Mouse (Mus musculus) kidney, embryonic 14.5 days (tissue): ENCODE results near the gene Srsf10. TPM values are rescaled to one million over a fixed set of nuclear protein-coding genes. Genes with fewer than 3 reads are reported as not detected.
A peak's percentile ranks its signal among the peaks of the same experiment; 100 is the strongest.

Experiments
- ATAC-seq: fragments of 200-750 bp; cut with Nextera tagmentation; 2 replicates; pipeline ENCODE4 v1.8.0; 2017; ENCODE audit warnings: moderate number of reproducible peaks, mild to moderate bottlenecking, moderate TSS enrichment, moderate library complexity; ENCODE audit not compliant: low FRiP score, low TSS enrichment
- H3K27ac ChIP-seq: fragments of 300-500 bp; sonication (generic); 2 replicates; pipeline ENCODE4 v1.5.1; 2014; ENCODE audit warnings: low read depth, mild to moderate bottlenecking, low read length, moderate library complexity, mixed read lengths
- H3K27me3 ChIP-seq: fragments of 300-500 bp; sonication (generic); 2 replicates; pipeline ENCODE4 v1.6.1; 2014; ENCODE audit warnings: mild to moderate bottlenecking, low read length; ENCODE audit not compliant: control insufficient read depth, insufficient read depth
- H3K36me3 ChIP-seq: fragments of 300-500 bp; sonication (generic); 2 replicates; pipeline ENCODE4 v1.6.1; 2014; ENCODE audit warnings: low read length, mixed read lengths; ENCODE audit not compliant: control insufficient read depth, insufficient read depth
- H3K4me1 ChIP-seq: fragments of 300-500 bp; sonication (generic); 2 replicates; pipeline ENCODE4 v1.6.1; 2014; ENCODE audit warnings: low read length, mixed read lengths; ENCODE audit not compliant: control insufficient read depth, insufficient read depth
- H3K4me2 ChIP-seq: fragments of 300-500 bp; sonication (generic); replicated peaks from 2 replicates; pipeline ENCODE4 v1.6.1; 2014; ENCODE audit warnings: low read depth, mild to moderate bottlenecking, low read length
- H3K4me3 ChIP-seq: fragments of 300-500 bp; sonication (generic); 2 replicates; pipeline ENCODE4 v1.5.1; 2014; ENCODE audit warnings: mild to moderate bottlenecking, low read length
- H3K9ac ChIP-seq: fragments of 300-500 bp; sonication (generic); 2 replicates; pipeline ENCODE4 v1.6.1; 2014; ENCODE audit warnings: low read depth, mild to moderate bottlenecking, low read length, moderate library complexity
- H3K9me3 ChIP-seq: fragments of 300-500 bp; sonication (generic); 2 replicates; pipeline ENCODE4 v1.6.1; 2016; ENCODE audit warnings: low read length; ENCODE audit not compliant: control insufficient read depth
- WGBS: fragments of 180-500 bp; shearing (Covaris S2); extraction: QIAGEN DNeasy Blood & Tissue Kit; methylation state at CpG from one replicate; pipeline ENCODE4 v1.1.7; 2014; 5-methylcytosine and 5-hydroxymethylcytosine counted together
- polyA plus RNA-seq: library from polyadenylated mRNA; unstranded; fragments of >200 nt; fragmentation: Nextera tagmentation; extraction: Ambion mirVana; gene quantifications from 2 replicates; pipeline ENCODE4 v1.2.1, GENCODE M21; 2014

The Srsf10 gene
- polyA plus RNA-seq, 1 experiment from 2014 or later, result 342 TPM

DNA sequence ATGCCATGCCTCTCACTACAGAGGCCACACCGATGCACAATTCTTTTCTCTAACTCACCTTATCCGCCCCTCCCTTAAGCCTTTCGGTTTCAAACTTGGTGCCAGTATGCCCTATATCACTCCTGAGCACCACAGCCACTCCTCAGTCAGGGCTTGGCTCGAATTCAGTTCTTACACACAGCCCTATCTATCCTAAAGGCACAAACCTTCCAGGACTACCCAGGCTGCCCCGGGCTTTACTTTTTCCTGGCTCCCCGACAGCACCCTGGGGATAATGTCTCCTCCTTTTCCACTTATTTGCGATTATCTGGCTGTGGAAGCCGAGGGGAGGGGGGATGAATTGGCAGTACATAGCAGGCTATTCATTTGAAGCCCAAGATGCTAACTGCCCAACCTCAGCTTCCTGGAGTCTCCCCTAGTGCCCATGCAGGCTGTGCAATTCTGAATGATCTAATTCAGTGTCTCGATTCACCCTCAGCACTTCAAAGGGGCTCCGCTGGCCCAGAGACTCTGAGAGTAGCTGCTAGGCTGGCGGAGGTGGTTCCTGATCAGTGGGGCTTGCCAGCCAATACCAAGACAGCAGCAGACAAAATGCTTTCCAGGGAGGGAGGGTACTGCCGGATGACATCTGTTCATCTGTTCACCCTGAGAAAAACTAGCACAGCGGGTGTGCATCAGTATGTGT, 5.0 kb upstream of the Srsf10 start:
- Histone ChIP-seq H3K27me3 (no peaks in the 10 kb centered on the region), H3K4me3 (no peak overlapping the region), H3K9ac (peak overlapping the region; percentile 20), H3K36me3 (no peaks in the 10 kb centered on the region), H3K4me2 (no peak overlapping the region), H3K4me1 (peaks cover 3% of the 10 kb centered on the region; the same call in 1 of the 2 replicates), H3K27ac (no peak overlapping the region), H3K9me3 (no peaks in the 10 kb centered on the region)
- 31% methylated on average over 13 of the region's 13 CpGs for WGBS
- ATAC-seq, result no peak

GRCm38 (mm10) chr4:135851942-135852341, 3.6 kb upstream of the Srsf10 start:
- no peaks in the 10 kb centered on the region for H3K27me3 ChIP-seq
- H3K27ac ChIP-seq, result no peak overlapping the region
- no peak for ATAC-seq
- no peak overlapping the region for H3K9ac ChIP-seq
- H3K4me1 ChIP-seq, result peaks cover 3% of the 10 kb centered on the region; the same call in 1 of the 2 replicates
- no peaks in the 10 kb centered on the region for H3K36me3 ChIP-seq
- WGBS, result 89% methylated on average over 9 of the region's 9 CpGs
- H3K4me3 ChIP-seq, result no peak overlapping the region
- no peak overlapping the region for H3K4me2 ChIP-seq
- no peaks in the 10 kb centered on the region for H3K9me3 ChIP-seq

DNA sequence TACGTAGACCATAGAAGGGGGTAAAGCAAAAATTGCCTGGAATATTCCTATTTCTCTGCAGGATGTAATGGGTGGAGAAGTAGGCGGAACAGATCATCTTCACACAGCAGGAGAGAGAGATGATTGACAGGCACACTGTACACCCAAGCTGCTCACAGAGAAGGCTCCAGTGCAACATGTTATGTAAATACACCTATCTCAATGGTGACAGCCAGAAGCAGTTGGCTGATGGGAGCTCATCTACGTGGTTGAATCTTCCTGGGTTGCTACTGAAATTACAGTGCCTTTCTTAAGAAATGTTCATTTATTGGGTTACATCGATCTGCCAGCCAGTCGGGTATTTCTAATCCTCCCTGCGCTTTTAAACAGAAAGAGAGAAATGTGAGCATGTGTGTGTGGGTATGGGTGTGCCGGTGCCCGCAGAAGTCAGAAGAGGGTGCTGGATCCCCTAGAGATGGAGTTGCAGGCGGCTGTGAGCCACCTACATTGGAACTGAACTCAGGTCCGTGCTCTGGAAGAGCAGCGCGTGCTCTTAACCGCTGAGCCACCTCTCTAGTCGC, 1.5 kb upstream of the Srsf10 start:
- H3K4me1 ChIP-seq, result peaks cover 17% of the 10 kb centered on the region
- 93% methylated on average over 14 of the region's 14 CpGs for WGBS
- no peaks in the 10 kb centered on the region for H3K9me3 ChIP-seq
- H3K4me2 ChIP-seq, result no peak overlapping the region
- H3K9ac ChIP-seq, result no peak overlapping the region
- no peak overlapping the region for H3K4me3 ChIP-seq
- H3K27ac ChIP-seq, result no peak overlapping the region
- H3K36me3 ChIP-seq, result peaks cover 5% of the 10 kb centered on the region; the same call in 1 of the 2 replicates
- ATAC-seq, result no peak
- no peaks in the 10 kb centered on the region for H3K27me3 ChIP-seq

DNA sequence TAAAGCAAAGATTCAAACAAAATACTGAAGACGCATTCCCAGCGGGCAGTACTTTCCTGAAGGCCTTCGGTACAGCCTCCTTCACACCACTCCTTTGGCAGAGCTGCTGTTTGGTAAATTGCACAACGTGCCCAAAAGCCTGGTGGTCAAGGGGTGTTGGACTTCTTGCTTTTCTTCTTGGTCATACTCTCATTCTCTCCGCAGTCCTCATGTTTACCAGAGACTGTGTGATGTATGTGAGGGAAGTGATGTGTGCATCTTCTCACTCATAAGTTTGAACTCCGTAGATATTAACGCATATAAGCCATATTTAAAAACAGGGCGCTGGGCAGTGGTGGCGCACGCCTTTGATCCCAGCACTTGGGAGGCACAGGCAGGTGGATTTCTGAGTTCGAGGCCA, 917 bp upstream of the Srsf10 start:
- no peaks in the 10 kb centered on the region for H3K27me3 ChIP-seq
- peak overlapping the region; percentile 71 for H3K4me2 ChIP-seq
- H3K4me3 ChIP-seq, result peak overlapping the region; percentile 95; the same call in 1 of the 2 replicates
- H3K9ac ChIP-seq, result peak overlapping the region; percentile 98; the same call in 1 of the 2 replicates
- H3K4me1 ChIP-seq, result peaks cover 23% of the 10 kb centered on the region
- H3K9me3 ChIP-seq, result no peaks in the 10 kb centered on the region
- 72% methylated on average over 11 of the region's 11 CpGs for WGBS
- peaks cover 5% of the 10 kb centered on the region; the same call in 1 of the 2 replicates for H3K36me3 ChIP-seq
- H3K27ac ChIP-seq, result peak overlapping the region; percentile 99; the same call in 1 of the 2 replicates
- ATAC-seq, result no peak

- Histone ChIP-seq H3K9me3 (no peaks in the 10 kb centered on the region), H3K27me3 (no peaks in the 10 kb centered on the region), H3K36me3 (peaks cover 5% of the 10 kb centered on the region; the same call in 1 of the 2 replicates), H3K4me3 (peak overlapping the region; percentile 95), H3K9ac (peak overlapping the region; percentile 98), H3K27ac (peak overlapping the region; percentile 99), H3K4me2 (peak overlapping the region; percentile 71), H3K4me1 (peaks cover 26% of the 10 kb centered on the region)
- WGBS, result 6% methylated on average over 6 of the region's 6 CpGs
- peak; percentile 32 for ATAC-seq
Measured at GRCm38 (mm10) chr4:135855080-135855479, 467 bp upstream of the Srsf10 start.

- Histone ChIP-seq H3K9me3 (no peaks in the 10 kb centered on the region), H3K9ac (peak overlapping the region; percentile 98), H3K4me1 (peaks cover 22% of the 10 kb centered on the region), H3K27me3 (no peaks in the 10 kb centered on the region), H3K4me2 (peak overlapping the region; percentile 59), H3K36me3 (peaks cover 7% of the 10 kb centered on the region; the same call in 1 of the 2 replicates), H3K4me3 (peak overlapping the region; percentile 95), H3K27ac (peak overlapping the region; percentile 99)
- WGBS, result under 1% methylated on average over 72 of the region's 91 CpGs
- peak; percentile 67 for ATAC-seq
Measured at GRCm38 (mm10) chr4:135856223-135857091, 910 bp downstream of the Srsf10 start.

DNA sequence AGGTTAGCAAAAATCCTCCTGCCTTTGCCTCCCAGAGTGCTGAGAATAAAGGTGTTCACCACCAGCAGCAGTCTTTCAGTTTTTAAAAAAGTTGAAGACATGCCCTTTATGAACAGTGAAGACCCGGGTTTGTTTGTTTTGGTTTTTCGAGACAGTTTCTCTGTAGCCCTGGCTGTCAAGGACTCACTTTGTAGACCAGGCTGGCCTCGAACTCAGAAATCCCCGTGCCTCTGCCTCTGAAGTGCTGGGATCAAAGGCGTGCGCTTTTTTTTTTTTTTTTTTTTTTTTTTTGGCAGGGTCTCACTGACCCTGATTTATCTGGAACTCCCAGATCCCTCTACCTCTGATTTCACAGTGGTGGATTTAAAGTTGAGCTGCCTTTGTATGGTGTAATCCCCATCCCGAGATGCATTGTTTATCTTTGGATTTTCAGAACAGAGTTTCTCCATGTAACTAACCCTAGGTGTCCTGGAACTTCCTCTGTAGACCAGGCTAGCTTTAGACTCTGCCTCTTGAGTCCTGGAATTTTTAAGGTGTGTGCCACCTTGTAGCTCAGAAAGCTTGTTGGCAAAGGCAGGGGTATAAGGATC, 2.1 kb downstream of the Srsf10 start:
- peaks cover 19% of the 10 kb centered on the region for H3K36me3 ChIP-seq
- H3K27me3 ChIP-seq, result no peaks in the 10 kb centered on the region
- H3K4me3 ChIP-seq, result peak overlapping the region; percentile 95
- H3K4me2 ChIP-seq, result peak overlapping the region; percentile 59
- peaks cover 22% of the 10 kb centered on the region for H3K4me1 ChIP-seq
- 4% methylated on average over 7 of the region's 7 CpGs for WGBS
- no peak for ATAC-seq
- peak overlapping the region; percentile 98 for H3K9ac ChIP-seq
- no peak overlapping the region for H3K27ac ChIP-seq
- no peaks in the 10 kb centered on the region for H3K9me3 ChIP-seq

GRCm38 (mm10) chr4:135868996-135869395, 13.4 kb downstream of the Srsf10 start:
- Histone ChIP-seq H3K4me3 (no peak overlapping the region), H3K36me3 (peaks cover 35% of the 10 kb centered on the region), H3K4me1 (peaks cover 17% of the 10 kb centered on the region; the same call in 1 of the 2 replicates), H3K27me3 (no peaks in the 10 kb centered on the region), H3K9ac (no peak overlapping the region), H3K9me3 (no peaks in the 10 kb centered on the region), H3K4me2 (no peak overlapping the region), H3K27ac (no peak overlapping the region; the same call in 1 of the 2 replicates)
- WGBS, result 65% methylated on average over 2 of the region's 2 CpGs
- no peak for ATAC-seq
